Mouse (Mus musculus) granulocyte monocyte progenitor cell, adult 5-6 weeks (primary cell): ENCODE measurements at regions not wholly inside any gene's neighbourhood (a gene's known extent, or its start where the extent isn't known, plus 50 kb on each side); places are given as distances from the start of the nearest gene placed in this dataset.
"Not testable (repeated sequence)": the region's sequence is repeated elsewhere in the genome, so short reads cannot be mapped to it uniquely, and the experiment has no call there.

ENCODE experiments used
- ATAC-seq: replicated peaks from 2 replicates; pipeline ENCODE4 v1.8.0; 2016; ENCODE audit warnings: mild to moderate bottlenecking, moderate TSS enrichment, inconsistent platforms; ENCODE audit not compliant: poor library complexity, severe bottlenecking

- ATAC-seq: peak; percentile 81
These were observed 293.1 kb upstream of the Slc7a14 start for GRCm38 (mm10) chr3:31603237-31603636.

GRCm38 (mm10) chr3:31596581-31596980 lies 286.4 kb upstream of the Slc7a14 start:
- not testable (repeated sequence) for ATAC-seq

GRCm38 (mm10) chr3:31585971-31586370 lies 275.8 kb upstream of the Slc7a14 start:
- ATAC-seq: no peak

DNA sequence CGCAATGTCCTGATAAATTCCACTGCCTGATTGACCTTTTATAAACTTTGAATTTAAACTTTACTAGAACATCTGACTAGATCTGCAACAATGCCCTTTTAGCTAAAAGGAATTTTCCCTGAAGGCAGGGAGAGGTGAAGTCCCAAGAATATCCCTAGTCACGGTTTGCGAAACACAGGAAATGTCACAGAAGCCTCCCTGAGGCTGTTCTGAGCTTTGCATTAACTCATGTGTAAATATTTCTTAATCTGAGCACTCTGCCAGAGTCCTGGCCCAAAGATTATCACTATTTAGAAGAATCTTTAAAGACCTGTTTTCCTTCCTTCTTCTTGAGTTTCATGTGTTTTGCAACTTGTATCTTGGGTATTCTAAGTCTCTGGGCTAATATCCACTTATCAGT lies 263.7 kb upstream of the Slc7a14 start:
- ATAC-seq: no peak
